Mouse (Mus musculus): ENCODE results near the gene Alg14. TPM values are rescaled to one million over a fixed set of nuclear protein-coding genes. Genes with fewer than 3 reads are reported as not detected.

Alg14 gene
- polyA plus RNA-seq, 1 experiment from 2014 or later: 39.2 TPM

GRCm38 (mm10) chr3:121312979-121313378 is 21.4 kb downstream of the Alg14 start:
- Histone ChIP-seq H3K4me3 (ENCODE audit: low read depth, low read length) (no peak overlapping the region), H3K4me1 (ENCODE audit: control insufficient read depth, insufficient read depth, low read length) (peaks cover 5% of the 10 kb centered on the region), H3K27ac (ENCODE audit: low read length) (no peak overlapping the region), H3K36me3 (ENCODE audit: control insufficient read depth, insufficient read depth, low read length) (no peaks in the 10 kb centered on the region), H3K9me3 (replicated peaks; ENCODE audit: control insufficient read depth, low read length, poor library complexity, severe bottlenecking) (no peaks in the 10 kb centered on the region), H3K9ac (ENCODE audit: low read depth, low read length) (no peak overlapping the region), H3K4me2 (ENCODE audit: low read length) (no peak overlapping the region), H3K27me3 (ENCODE audit: control insufficient read depth, insufficient read depth, low read depth, low read length) (no peaks in the 10 kb centered on the region)
- no peak for ATAC-seq
- WGBS: 75% methylated on average over 6 of the region's 9 CpGs

GRCm38 (mm10) chr3:121314149-121314548 is 22.6 kb downstream of the Alg14 start:
- H3K4me1 ChIP-seq (ENCODE audit: control insufficient read depth, insufficient read depth, low read length): peaks cover 2% of the 10 kb centered on the region
- WGBS: 86% methylated on average over 6 of the region's 6 CpGs
- no peaks in the 10 kb centered on the region for H3K27me3 ChIP-seq (ENCODE audit: control insufficient read depth, insufficient read depth, low read depth, low read length)
- H3K36me3 ChIP-seq (ENCODE audit: control insufficient read depth, insufficient read depth, low read length): no peaks in the 10 kb centered on the region
- no peak overlapping the region for H3K4me2 ChIP-seq (ENCODE audit: low read length)
- H3K4me3 ChIP-seq (ENCODE audit: low read depth, low read length): no peak overlapping the region
- no peak for ATAC-seq
- no peaks in the 10 kb centered on the region for H3K9me3 ChIP-seq (replicated peaks; ENCODE audit: control insufficient read depth, low read length, poor library complexity, severe bottlenecking)
- no peak overlapping the region for H3K9ac ChIP-seq (ENCODE audit: low read depth, low read length)
- H3K27ac ChIP-seq (ENCODE audit: low read length): no peak overlapping the region

GRCm38 (mm10) chr3:121315498-121315897 is 23.9 kb downstream of the Alg14 start:
- no peak overlapping the region for H3K9ac ChIP-seq (ENCODE audit: low read depth, low read length)
- no peak overlapping the region for H3K27ac ChIP-seq (ENCODE audit: low read length)
- peaks cover 2% of the 10 kb centered on the region; the same call in 1 of the 2 replicates for H3K4me1 ChIP-seq (ENCODE audit: control insufficient read depth, insufficient read depth, low read length)
- H3K36me3 ChIP-seq (ENCODE audit: control insufficient read depth, insufficient read depth, low read length): no peaks in the 10 kb centered on the region
- no peak for ATAC-seq
- no peaks in the 10 kb centered on the region for H3K27me3 ChIP-seq (ENCODE audit: control insufficient read depth, insufficient read depth, low read depth, low read length)
- H3K4me3 ChIP-seq (ENCODE audit: low read depth, low read length): no peak overlapping the region
- H3K9me3 ChIP-seq (replicated peaks; ENCODE audit: control insufficient read depth, low read length, poor library complexity, severe bottlenecking): no peaks in the 10 kb centered on the region
- no peak overlapping the region for H3K4me2 ChIP-seq (ENCODE audit: low read length)
- 95% methylated on average over 7 of the region's 7 CpGs for WGBS

- 87% methylated on average over 6 of the region's 6 CpGs for WGBS
- Histone ChIP-seq H3K4me2 (ENCODE audit: low read length) (no peak overlapping the region), H3K9ac (ENCODE audit: low read depth, low read length) (no peak overlapping the region), H3K4me3 (ENCODE audit: low read depth, low read length) (no peak overlapping the region), H3K9me3 (replicated peaks; ENCODE audit: control insufficient read depth, low read length, poor library complexity, severe bottlenecking) (no peaks in the 10 kb centered on the region), H3K27me3 (ENCODE audit: control insufficient read depth, insufficient read depth, low read depth, low read length) (no peaks in the 10 kb centered on the region), H3K27ac (ENCODE audit: low read length) (no peak overlapping the region), H3K4me1 (ENCODE audit: control insufficient read depth, insufficient read depth, low read length) (no peaks in the 10 kb centered on the region), H3K36me3 (ENCODE audit: control insufficient read depth, insufficient read depth, low read length) (no peaks in the 10 kb centered on the region)
- ATAC-seq: no peak
These were observed 28.3 kb downstream of the Alg14 start for GRCm38 (mm10) chr3:121319906-121320305.

GRCm38 (mm10) chr3:121320896-121321295 is 29.3 kb downstream of the Alg14 start:
- Histone ChIP-seq H3K27me3 (ENCODE audit: control insufficient read depth, insufficient read depth, low read depth, low read length) (no peaks in the 10 kb centered on the region), H3K4me2 (ENCODE audit: low read length) (no peak overlapping the region), H3K4me3 (ENCODE audit: low read depth, low read length) (no peak overlapping the region), H3K9ac (ENCODE audit: low read depth, low read length) (no peak overlapping the region), H3K4me1 (ENCODE audit: control insufficient read depth, insufficient read depth, low read length) (no peaks in the 10 kb centered on the region), H3K27ac (ENCODE audit: low read length) (no peak overlapping the region), H3K36me3 (ENCODE audit: control insufficient read depth, insufficient read depth, low read length) (no peaks in the 10 kb centered on the region), H3K9me3 (replicated peaks; ENCODE audit: control insufficient read depth, low read length, poor library complexity, severe bottlenecking) (no peaks in the 10 kb centered on the region)
- no peak for ATAC-seq
- 59% methylated on average over 1 of the region's 1 CpGs for WGBS

GRCm38 (mm10) chr3:121323371-121323770 is 31.8 kb downstream of the Alg14 start:
- H3K27ac ChIP-seq (ENCODE audit: low read length): no peak overlapping the region
- no peak for ATAC-seq
- H3K27me3 ChIP-seq (ENCODE audit: control insufficient read depth, insufficient read depth, low read depth, low read length): no peaks in the 10 kb centered on the region
- 98% methylated on average over 15 of the region's 15 CpGs for WGBS
- no peaks in the 10 kb centered on the region for H3K4me1 ChIP-seq (ENCODE audit: control insufficient read depth, insufficient read depth, low read length)
- no peaks in the 10 kb centered on the region for H3K9me3 ChIP-seq (replicated peaks; ENCODE audit: control insufficient read depth, low read length, poor library complexity, severe bottlenecking)
- no peak overlapping the region for H3K9ac ChIP-seq (ENCODE audit: low read depth, low read length)
- no peak overlapping the region for H3K4me3 ChIP-seq (ENCODE audit: low read depth, low read length)
- no peaks in the 10 kb centered on the region for H3K36me3 ChIP-seq (ENCODE audit: control insufficient read depth, insufficient read depth, low read length)
- no peak overlapping the region for H3K4me2 ChIP-seq (ENCODE audit: low read length)

GRCm38 (mm10) chr3:121327406-121327805 is 35.8 kb downstream of the Alg14 start:
- ATAC-seq: no peak
- Histone ChIP-seq H3K36me3 (ENCODE audit: control insufficient read depth, insufficient read depth, low read length) (no peaks in the 10 kb centered on the region), H3K27me3 (ENCODE audit: control insufficient read depth, insufficient read depth, low read depth, low read length) (no peaks in the 10 kb centered on the region), H3K4me2 (ENCODE audit: low read length) (no peak overlapping the region), H3K4me3 (ENCODE audit: low read depth, low read length) (no peak overlapping the region), H3K9me3 (replicated peaks; ENCODE audit: control insufficient read depth, low read length, poor library complexity, severe bottlenecking) (no peaks in the 10 kb centered on the region), H3K4me1 (ENCODE audit: control insufficient read depth, insufficient read depth, low read length) (no peaks in the 10 kb centered on the region), H3K27ac (ENCODE audit: low read length) (no peak overlapping the region), H3K9ac (ENCODE audit: low read depth, low read length) (no peak overlapping the region)
- WGBS: 75% methylated on average over 5 of the region's 5 CpGs

GRCm38 (mm10) chr3:121329647-121330046 is 38.1 kb downstream of the Alg14 start:
- H3K9ac ChIP-seq (ENCODE audit: low read depth, low read length): no peak overlapping the region
- no peak overlapping the region for H3K27ac ChIP-seq (ENCODE audit: low read length)
- no peaks in the 10 kb centered on the region for H3K27me3 ChIP-seq (ENCODE audit: control insufficient read depth, insufficient read depth, low read depth, low read length)
- H3K9me3 ChIP-seq (replicated peaks; ENCODE audit: control insufficient read depth, low read length, poor library complexity, severe bottlenecking): no peaks in the 10 kb centered on the region
- no peak overlapping the region for H3K4me3 ChIP-seq (ENCODE audit: low read depth, low read length)
- 60% methylated on average over 10 of the region's 10 CpGs for WGBS
- 0 out of 2 replicates have a peak, but pooled peaks have one; percentile 32 for ATAC-seq
- H3K4me2 ChIP-seq (ENCODE audit: low read length): no peak overlapping the region
- no peaks in the 10 kb centered on the region for H3K36me3 ChIP-seq (ENCODE audit: control insufficient read depth, insufficient read depth, low read length)
- no peaks in the 10 kb centered on the region for H3K4me1 ChIP-seq (ENCODE audit: control insufficient read depth, insufficient read depth, low read length)

- 58% methylated on average over 7 of the region's 7 CpGs for WGBS
- no peak overlapping the region for H3K9ac ChIP-seq (ENCODE audit: low read depth, low read length)
- no peak for ATAC-seq
- no peak overlapping the region for H3K27ac ChIP-seq (ENCODE audit: low read length)
- no peaks in the 10 kb centered on the region for H3K27me3 ChIP-seq (ENCODE audit: control insufficient read depth, insufficient read depth, low read depth, low read length)
- no peaks in the 10 kb centered on the region for H3K4me1 ChIP-seq (ENCODE audit: control insufficient read depth, insufficient read depth, low read length)
- no peak overlapping the region for H3K4me2 ChIP-seq (ENCODE audit: low read length)
- H3K36me3 ChIP-seq (ENCODE audit: control insufficient read depth, insufficient read depth, low read length): no peaks in the 10 kb centered on the region
- H3K9me3 ChIP-seq (replicated peaks; ENCODE audit: control insufficient read depth, low read length, poor library complexity, severe bottlenecking): no peaks in the 10 kb centered on the region
- no peak overlapping the region for H3K4me3 ChIP-seq (ENCODE audit: low read depth, low read length)
These were observed 38.7 kb downstream of the Alg14 start for GRCm38 (mm10) chr3:121330244-121330646.
